9 mouse cellular contexts compared by ENCODE assay signal in the genomic region with DNA sequence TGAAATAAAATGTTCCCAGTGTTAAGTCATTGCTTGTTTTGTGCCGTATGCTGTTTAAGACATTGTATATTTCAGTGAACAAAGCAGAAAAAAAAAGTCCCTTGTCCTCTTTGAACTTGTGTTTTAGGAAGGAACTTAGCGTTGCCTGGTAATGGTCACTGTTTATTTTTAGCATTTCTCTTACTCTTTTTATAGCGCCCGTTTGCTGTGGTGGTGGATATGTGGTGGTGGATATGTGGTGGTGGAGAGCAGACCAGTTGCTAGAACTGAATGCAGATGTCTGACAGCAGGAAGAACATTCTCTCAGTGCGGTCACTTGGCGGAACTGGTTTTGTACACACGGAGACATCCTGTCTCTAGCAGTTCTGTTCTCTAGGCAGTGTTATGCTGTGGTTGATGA. TPM values are rescaled to one million over a fixed set of nuclear protein-coding genes. Genes with fewer than 3 reads are reported as not detected.
DNase-seq lines count a peak whose midpoint lies in the region; ATAC-seq lines count a peak whose summit lies in the region.
"Had no signal": no experiment of that assay in that cellular context is flagged by ENCODE, and none has a peak within 500 bp of the region (broad histone marks: within the 10 kb centered on the region; RNA-seq: fewer than 3 reads in every experiment).

No protein-coding gene starts in this region.

- no peak overlapping the region for H3K9ac ChIP-seq in lung, embryonic 16.5 days (ENCODE audit: low read length)
- H3K9ac ChIP-seq: limb, embryonic 15.5 days had no signal

- peak; percentile 42 for DNase-seq in adrenal gland, postnatal 14 days
- no peak for DNase-seq in adrenal gland, adult 8-10 months
- DNase-seq in right cerebral cortex, postnatal 10 days (ENCODE audit: low spot score in 2 of 2), result peak; percentile 51 to 62
- no peak for DNase-seq in right cerebral cortex, postnatal 4 days
- DNase-seq in telencephalon, adult 2 months (ENCODE audit: low read depth, low spot score), result peak; percentile 34
- no peak for DNase-seq in cerebellum, postnatal 4 days (ENCODE audit: low spot score in 2 of 2)
- no peak for DNase-seq in midbrain, embryonic 10.5 days (ENCODE audit: low spot score)

- H3K27me3 ChIP-seq in lung, embryonic 16.5 days (ENCODE audit: control insufficient read depth, insufficient read depth, low read depth, low read length), result no peaks in the 10 kb centered on the region
- no peaks in the 10 kb centered on the region for H3K27me3 ChIP-seq in midbrain, embryonic 10.5 days (ENCODE audit: low read depth, poor library complexity, severe bottlenecking)
- H3K27me3 ChIP-seq: limb, embryonic 15.5 days had no signal

- peak overlapping the region; percentile 10; the same call in 1 of the 2 replicates for H3K27ac ChIP-seq in lung, embryonic 16.5 days (ENCODE audit: low read length)
- no peak overlapping the region for H3K27ac ChIP-seq in midbrain, embryonic 10.5 days (replicated peaks)
- H3K27ac ChIP-seq: limb, embryonic 15.5 days had no signal

- H3K9me3 ChIP-seq in lung, embryonic 16.5 days (ENCODE audit: control insufficient read depth, low read length), result no peaks in the 10 kb centered on the region
- no peaks in the 10 kb centered on the region for H3K9me3 ChIP-seq in midbrain, embryonic 10.5 days (replicated peaks)
- H3K9me3 ChIP-seq: limb, embryonic 15.5 days had no signal

- H3K4me2 ChIP-seq in lung, embryonic 16.5 days (ENCODE audit: low read depth, low read length), result no peak overlapping the region; the same call in 1 of the 2 replicates
- H3K4me2 ChIP-seq: limb, embryonic 15.5 days had no signal

- no peak overlapping the region for H3K4me3 ChIP-seq in lung, embryonic 16.5 days (ENCODE audit: low read length)
- H3K4me3 ChIP-seq in midbrain, embryonic 10.5 days, result no peak overlapping the region
- H3K4me3 ChIP-seq: limb, embryonic 15.5 days had no signal

- H3K4me1 ChIP-seq in lung, embryonic 16.5 days (replicated peaks; ENCODE audit: control insufficient read depth, insufficient read depth, low read length), result peaks cover 7% of the 10 kb centered on the region
- no peaks in the 10 kb centered on the region for H3K4me1 ChIP-seq in midbrain, embryonic 10.5 days
- H3K4me1 ChIP-seq: limb, embryonic 15.5 days had no signal

- peaks cover 18% of the 10 kb centered on the region for H3K36me3 ChIP-seq in lung, embryonic 16.5 days (ENCODE audit: control insufficient read depth, insufficient read depth, low read length)
- peaks cover 73% of the 10 kb centered on the region for H3K36me3 ChIP-seq in midbrain, embryonic 10.5 days

- ATAC-seq in lung, embryonic 16.5 days (ENCODE audit: low read depth), result peak; percentile 90

- 53% methylated on average over 7 of the region's 7 CpGs for WGBS in lung, embryonic 16.5 days
- WGBS in midbrain, embryonic 10.5 days, result 88% methylated on average over 7 of the region's 7 CpGs

RNA-seq across cellular contexts. Expression of gene Cops4, which starts 8.1 kb away (rescaled TPM):
- total RNA-seq in adrenal gland, postnatal 14 days (2021), result 61.9 and 63.4 TPM in 2 replicates
- 10 to 100 TPM; 77.6 to 83.4 (median 80.5) TPM for total RNA-seq in adrenal gland, adult 8-10 months (2022)
- 165 and 174 TPM in 2 replicates for polyA plus RNA-seq in lung, embryonic 16.5 days (2015; fragmentation: Nextera tagmentation; extraction: Ambion mirVana)
- polyA plus RNA-seq in midbrain, embryonic 10.5 days (2016; fragmentation: Nextera tagmentation; extraction: Ambion mirVana), result 239 and 245 TPM in 2 replicates

RNA-seq across cellular contexts. Expression of gene Lin54, which starts 25.7 kb away (rescaled TPM):
- 12.5 and 15.7 TPM in 2 replicates for total RNA-seq in adrenal gland, postnatal 14 days (2021)
- total RNA-seq in adrenal gland, adult 8-10 months (2022), result 10 to 100 TPM in 3 of 4 experiments, 1 to 10 TPM in 1; 9.6 to 14.9 (median 10.3) TPM
- 12.2 and 13.6 TPM in 2 replicates for polyA plus RNA-seq in lung, embryonic 16.5 days (2015; fragmentation: Nextera tagmentation; extraction: Ambion mirVana)
- polyA plus RNA-seq in midbrain, embryonic 10.5 days (2016; fragmentation: Nextera tagmentation; extraction: Ambion mirVana), result 14.4 and 15.0 TPM in 2 replicates

RNA-seq across cellular contexts. Expression of gene Plac8, which starts 45.9 kb away (rescaled TPM):
- total RNA-seq in adrenal gland, postnatal 14 days (2021), result 9.2 and 10.8 TPM in 2 replicates
- total RNA-seq in adrenal gland, adult 8-10 months (2022), result 10 to 100 TPM in 2 of 4 experiments, 1 to 10 TPM in 2; 7.7 to 12.0 (median 10.2) TPM
- 12.5 and 16.7 TPM in 2 replicates for polyA plus RNA-seq in lung, embryonic 16.5 days (2015; fragmentation: Nextera tagmentation; extraction: Ambion mirVana)
- polyA plus RNA-seq in midbrain, embryonic 10.5 days (2016; fragmentation: Nextera tagmentation; extraction: Ambion mirVana), result 2.5 and 2.7 TPM in 2 replicates

Comparison
In these comparisons a context has a peak if more than half of its experiments do, and no peak if none do; other contexts are left out.
1. DNase-seq: peak in adrenal gland, postnatal 14 days (single experiment), right cerebral cortex, postnatal 10 days (2 of 2) and telencephalon, adult 2 months (single experiment); none in adrenal gland, adult 8-10 months (single experiment), right cerebral cortex, postnatal 4 days (single experiment), cerebellum, postnatal 4 days (0 of 2) and midbrain, embryonic 10.5 days (single experiment).